Mouse (Mus musculus) CH12.LX (cell line): ENCODE measurements around the gene Sec22a. TPM values are rescaled to one million over a fixed set of nuclear protein-coding genes. Genes with fewer than 3 reads are reported as not detected.

Experiments
- DNase-seq: peaks from one replicate; pipeline ENCODE4 v3.0.0-alpha.2; 2013; ENCODE audit errors: extremely low read depth
- H3K27ac ChIP-seq: 2 replicates; pipeline ENCODE4 v1.5.1; 2012; ENCODE audit warnings: low read depth, mild to moderate bottlenecking, control low read depth, moderate library complexity; ENCODE audit not compliant: insufficient read depth
- H3K27me3 ChIP-seq: replicated peaks from 2 replicates; pipeline ENCODE3; 2012; ENCODE audit warnings: inconsistent platforms
- H3K36me3 ChIP-seq, 2 experiments: replicated peaks in 1 of 2; 2 replicates each; pipeline versions ENCODE3 to v1.6.1; 2012; ENCODE audit warnings: inconsistent platforms in 1 of 2, low read length in 1 of 2, mild to moderate bottlenecking in 1 of 2, mixed read lengths in 1 of 2, moderate library complexity in 1 of 2; ENCODE audit not compliant: control insufficient read depth in 1 of 2, insufficient read depth in 1 of 2
- H3K4me1 ChIP-seq, 2 experiments: 2 replicates each; pipeline ENCODE4 v1.6.1; 2012; ENCODE audit warnings: inconsistent platforms in 1 of 2, moderate library complexity in 1 of 2; ENCODE audit not compliant: insufficient read depth in 2 of 2, control insufficient read depth in 1 of 2
- H3K4me2 ChIP-seq: 2 replicates; pipeline ENCODE4 v1.6.1; 2012; ENCODE audit warnings: low read depth, mild to moderate bottlenecking, control low read depth; ENCODE audit not compliant: poor library complexity, insufficient read depth, severe bottlenecking
- H3K4me3 ChIP-seq, 3 experiments: fragments of 150-350 bp in 1 of 3; sonication (generic) in 1 of 3; replicated peaks in 1 of 3; 2 replicates each; pipeline versions ENCODE3 to v1.5.1; 2011 to 2012; ENCODE audit warnings: low read depth in 2 of 3, low read length in 2 of 3, mild to moderate bottlenecking in 2 of 3, moderate library complexity in 2 of 3, control low read depth in 1 of 3, improper control_type of control experiment in 1 of 3, inconsistent platforms in 1 of 3, mixed read lengths in 1 of 3; ENCODE audit not compliant: poor library complexity in 1 of 3
- H3K79me2 ChIP-seq: replicated peaks from 2 replicates; pipeline ENCODE4 v1.6.1; 2012; ENCODE audit warnings: mild to moderate bottlenecking, moderate library complexity; ENCODE audit not compliant: control insufficient read depth, poor library complexity, insufficient read depth, severe bottlenecking; ENCODE audit errors: extremely low read depth
- H3K9ac ChIP-seq: 2 replicates; pipeline ENCODE4 v1.6.1; 2012; ENCODE audit warnings: low read depth, mild to moderate bottlenecking, control low read depth, moderate library complexity; ENCODE audit not compliant: insufficient read depth
- H3K9me3 ChIP-seq: replicated peaks from 2 replicates; pipeline ENCODE3; 2012; ENCODE audit warnings: low read length, inconsistent platforms, mixed read lengths
- CTCF ChIP-seq, 2 experiments: IDR thresholded peaks in 1 of 2; conservative IDR thresholded peaks in 1 of 2; 2 replicates each; pipeline ENCODE4 v1.5.1; 2011 to 2012; ENCODE audit warnings: low read depth in 2 of 2, low read length in 2 of 2, improper control_type of control experiment in 1 of 2, inconsistent platforms in 1 of 2, mild to moderate bottlenecking in 1 of 2, moderate library complexity in 1 of 2
- EP300 ChIP-seq: IDR thresholded peaks from 2 replicates; pipeline ENCODE4 v1.6.1; 2011; ENCODE audit warnings: low read length, improper control_type of control experiment
- JUN ChIP-seq: IDR thresholded peaks from 2 replicates; pipeline ENCODE4 v1.6.1; 2011; ENCODE audit warnings: low read depth, mild to moderate bottlenecking, low read length, improper control_type of control experiment, moderate library complexity; ENCODE audit not compliant: insufficient read depth
- PAX5 ChIP-seq: IDR thresholded peaks from 2 replicates; pipeline ENCODE4 v1.6.1; 2012; ENCODE audit warnings: low read length, inconsistent platforms, mixed read lengths
- RAD21 ChIP-seq: IDR thresholded peaks from 2 replicates; pipeline ENCODE4 v1.6.1; 2011; ENCODE audit warnings: low read depth, mild to moderate bottlenecking, low read length, improper control_type of control experiment, moderate library complexity
- SIN3A ChIP-seq: IDR thresholded peaks from 2 replicates; pipeline ENCODE4 v1.6.1; 2012; ENCODE audit warnings: low read length, improper control_type of control experiment, inconsistent platforms
- SMC3 ChIP-seq: IDR thresholded peaks from 2 replicates; pipeline ENCODE4 v1.6.1; 2011; ENCODE audit warnings: low read depth, low read length, improper control_type of control experiment
- USF1 ChIP-seq: IDR thresholded peaks from 2 replicates; pipeline ENCODE4 v1.6.1; 2014; ENCODE audit warnings: low read depth, mild to moderate bottlenecking, inconsistent platforms, low read length, improper control_type of control experiment
- ZKSCAN1 ChIP-seq: IDR thresholded peaks from 2 replicates; pipeline ENCODE4 v1.6.1; 2012; ENCODE audit warnings: low read depth, inconsistent platforms, low read length, improper control_type of control experiment, borderline replicate concordance
- ZNF384 ChIP-seq: IDR thresholded peaks from 2 replicates; pipeline ENCODE4 v1.6.1; 2012; ENCODE audit warnings: low read depth, low read length, improper control_type of control experiment, inconsistent platforms
- dilution Hi-C: fragments of 300-500 bp; cut with MboI; formaldehyde crosslinking; loops from 2 replicates; pipeline ENCODE4 v1.14.3; 2020; ENCODE audit warnings: low sequenced_read_pairs; ENCODE audit not compliant: extremely low pct_unique_long_range_greater_than_20kb, extremely low pct_ligation_motif_present
- in situ Hi-C: fragments of 300-500 bp; cut with MboI; formaldehyde crosslinking; loops from 3 replicates; pipeline ENCODE4 v1.14.3; 2019; ENCODE audit warnings: low sequenced_read_pairs, low pct_ligation_motif_present, low pct_unique_long_range_greater_than_20kb, mixed read lengths
- polyA plus RNA-seq: library from polyadenylated mRNA; unstranded; fragments of >175 nt; gene quantifications from 2 replicates; pipeline ENCODE4 v1.2.1, GENCODE M21; 2012; ENCODE audit warnings: low read depth; ENCODE audit not compliant: insufficient read length
- total RNA-seq, 2 experiments: library from RNA; depleted of rRNA; stranded (reverse); fragments of 300-350 nt in 1 of 2; fragments of >200 nt in 1 of 2; gene quantifications; 2 replicates each; pipeline ENCODE4 v1.2.3; 2012 to 2014

Gene Sec22a
- total and polyA plus RNA-seq, 3 experiments: 8.6 to 17.8 (median 10.8) TPM

- Histone ChIP-seq H3K9ac (no peak overlapping the region), H3K27me3 (peaks cover 28% of the 10 kb centered on the region), H3K36me3 (peaks cover 0 to 21% of the 10 kb centered on the region in 2 experiments), H3K27ac (no peak overlapping the region), H3K79me2 (no peaks in the 10 kb centered on the region), H3K9me3 (peaks cover 4% of the 10 kb centered on the region), H3K4me3 (no peak overlapping the region), H3K4me2 (no peak overlapping the region), H3K4me1 (peaks cover 0 to 15% of the 10 kb centered on the region in 2 experiments; a peak in 3 of 4 replicates)
- no peak for TF ChIP-seq RAD21
- no peak for TF ChIP-seq USF1
- 0 out of 4 replicates have a peak, but pooled peaks of 1 of the 2 experiments have one; percentile 14 for TF ChIP-seq CTCF (conservative IDR thresholded peaks at IDR 0.05 in 1 of 2, IDR thresholded peaks at IDR 0.05 in 1 of 2; ENCODE audit: low read depth in 2 of 2, low read length in 2 of 2)
- no peak for TF ChIP-seq ZNF384
- no peak for TF ChIP-seq EP300
- no peak for TF ChIP-seq ZKSCAN1
- DNase-seq: peak; percentile 17
- in situ Hi-C loops (no loop called here), dilution Hi-C loops (no loop called here)
These were observed 1.5 kb downstream of the Sec22a start for GRCm38 (mm10) chr16:35362221-35362620.

DNA sequence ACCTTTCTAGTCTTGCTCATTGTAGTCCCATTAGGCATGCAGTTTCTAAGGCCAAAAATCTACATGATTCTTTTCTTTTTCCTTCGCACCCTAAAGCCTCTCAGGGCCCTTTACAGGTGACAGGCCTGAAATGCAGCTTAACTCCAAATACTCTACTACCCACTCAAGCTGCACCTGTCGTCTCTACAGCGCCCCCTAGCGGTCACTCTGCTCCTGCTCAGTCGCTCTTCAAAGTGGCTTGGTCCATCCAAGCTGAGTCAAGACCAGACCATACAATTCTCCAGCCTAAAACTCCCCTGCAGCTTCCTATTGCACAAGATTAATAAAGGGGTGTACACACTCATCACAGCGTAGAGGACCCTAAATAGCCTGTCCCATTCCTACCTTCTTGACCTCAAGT is 3.1 kb downstream of the Sec22a start:
- TF ChIP-seq CTCF (conservative IDR thresholded peaks at IDR 0.05 in 1 of 2, IDR thresholded peaks at IDR 0.05 in 1 of 2; ENCODE audit: low read depth in 2 of 2, low read length in 2 of 2) (peak; percentile 88 to 97), SIN3A (no peak), JUN (no peak), SMC3 (peak; percentile 58), RAD21 (peak; percentile 36)
- DNase-seq: peak; percentile 83
- Histone ChIP-seq H3K36me3 (peaks cover 0 to 23% of the 10 kb centered on the region in 2 experiments), H3K79me2 (no peaks in the 10 kb centered on the region), H3K4me1 (peaks cover 0 to 15% of the 10 kb centered on the region in 2 experiments; a peak in 3 of 4 replicates), H3K27ac (no peak overlapping the region), H3K9ac (no peak overlapping the region), H3K4me3 (no peak overlapping the region), H3K4me2 (no peak overlapping the region), H3K9me3 (peaks cover 4% of the 10 kb centered on the region), H3K27me3 (peaks cover 12% of the 10 kb centered on the region)
- in situ Hi-C loops (no loop called here), dilution Hi-C loops (no loop called here)

- peaks cover 0 to 3% of the 10 kb centered on the region in 2 experiments; a peak in 3 of 4 replicates for H3K4me1 ChIP-seq
- TF ChIP-seq PAX5: no peak
- TF ChIP-seq, all 38 proteins: peak for 0
These were observed 6.3 kb downstream of the Sec22a start for GRCm38 (mm10) chr16:35357449-35357848.

More at GRCm38 (mm10) chr16:35357449-35357848, 6.3 kb downstream of the Sec22a start:
- Histone ChIP-seq H3K79me2 (no peaks in the 10 kb centered on the region), H3K9me3 (no peaks in the 10 kb centered on the region), H3K4me2 (no peak overlapping the region), H3K4me3 (no peak overlapping the region), H3K27ac (no peak overlapping the region), H3K27me3 (no peaks in the 10 kb centered on the region), H3K9ac (no peak overlapping the region), H3K36me3 (peaks cover 0 to 32% of the 10 kb centered on the region in 2 experiments)
- dilution Hi-C loops (no loop called here), in situ Hi-C loops (no loop called here)
- DNase-seq: no peak
